Mouse (Mus musculus) hematopoietic stem cell, adult 5-6 weeks (primary cell): ENCODE data around the gene Mbnl3. TPM values are rescaled to one million over a fixed set of nuclear protein-coding genes. Genes with fewer than 3 reads are reported as not detected.

ENCODE experiments used
- total RNA-seq: library from RNA; stranded (forward); fragments of 172-1452, 232-1000 nt; gene quantifications from 2 replicates; pipeline ENCODE4 v1.2.3, GENCODE M21; 2017

Mbnl3 gene
- total RNA-seq, 1 experiment from 2014 or later: 45.4 TPM

Other genes with a start within 250 kb of the Mbnl3 start
- gene Rap2c, start 188.5 kb downstream of the Mbnl3 start, total RNA-seq: 21.5 and 25.6 TPM in 2 replicates